Mouse (Mus musculus): Measurements from ENCODE around the gene Gnl2. TPM values are rescaled to one million over a fixed set of nuclear protein-coding genes. Genes with fewer than 3 reads are reported as not detected.

Gene Gnl2
- polyA plus RNA-seq (2014; fragmentation: Illumina TruSeq; extraction: RNeasy Lipid Tissue Mini Kit (QIAGEN cat#74804); ENCODE audit: low read depth, low replicate concordance): 60.3 TPM

GRCm38 (mm10) chr4:125015806-125016635 is at the start of gene Gnl2:
Gene Gnl2, plus strand, starts transcription at chr4:125016585.

GRCm38 (mm10) chr4:124985671-124986602 is 30.4 kb upstream of the Gnl2 start, which contains the start of gene Rspo1:
Gene Rspo1, plus strand, starts transcription at chr4:124986430.

GRCm38 (mm10) chr4:125065517-125066307 is 49.3 kb downstream of the Gnl2 start, which contains the start of gene Dnali1:
Gene Dnali1, minus strand, starts transcription at chr4:125065703.

GRCm38 (mm10) chr4:125066490-125067370 is 50.3 kb downstream of the Gnl2 start, which contains the start of gene Snip1:
Gene Snip1, plus strand, starts transcription at chr4:125066672.

GRCm38 (mm10) chr4:125084403-125085345 is 68.3 kb downstream of the Gnl2 start, which contains the start of gene Meaf6:
Gene Meaf6, plus strand, starts transcription at chr4:125085134.

Other genes starting within 250 kb of the Gnl2 start
- 11.6 TPM for gene Mtf1, start 214.5 kb upstream of the Gnl2 start, polyA plus RNA-seq (2014; fragmentation: Illumina TruSeq; extraction: RNeasy Lipid Tissue Mini Kit (QIAGEN cat#74804); ENCODE audit: low read depth, low replicate concordance)
- gene Yrdc, start 165.9 kb upstream of the Gnl2 start, polyA plus RNA-seq (2014; fragmentation: Illumina TruSeq; extraction: RNeasy Lipid Tissue Mini Kit (QIAGEN cat#74804); ENCODE audit: low read depth, low replicate concordance): 37.0 TPM
- 2.3 TPM for gene 1110065P20Rik, start 165.4 kb upstream of the Gnl2 start, polyA plus RNA-seq (2014; fragmentation: Illumina TruSeq; extraction: RNeasy Lipid Tissue Mini Kit (QIAGEN cat#74804); ENCODE audit: low read depth, low replicate concordance)
- gene Maneal, start 154.4 kb upstream of the Gnl2 start, polyA plus RNA-seq (2014; fragmentation: Illumina TruSeq; extraction: RNeasy Lipid Tissue Mini Kit (QIAGEN cat#74804); ENCODE audit: low read depth, low replicate concordance): 2.3 TPM
- gene Epha10, start 135.7 kb upstream of the Gnl2 start, polyA plus RNA-seq (2014; fragmentation: Illumina TruSeq; extraction: RNeasy Lipid Tissue Mini Kit (QIAGEN cat#74804); ENCODE audit: low read depth, low replicate concordance): 0.12 TPM
- gene 9930104L06Rik, start 79.5 kb upstream of the Gnl2 start, polyA plus RNA-seq (2014; fragmentation: Illumina TruSeq; extraction: RNeasy Lipid Tissue Mini Kit (QIAGEN cat#74804); ENCODE audit: low read depth, low replicate concordance): 7.6 TPM
- 9.7 TPM for gene Cdca8, start 77.3 kb upstream of the Gnl2 start, polyA plus RNA-seq (2014; fragmentation: Illumina TruSeq; extraction: RNeasy Lipid Tissue Mini Kit (QIAGEN cat#74804); ENCODE audit: low read depth, low replicate concordance)
- 1.8 TPM for gene Rspo1, start 30.2 kb upstream of the Gnl2 start, polyA plus RNA-seq (2014; fragmentation: Illumina TruSeq; extraction: RNeasy Lipid Tissue Mini Kit (QIAGEN cat#74804); ENCODE audit: low read depth, low replicate concordance)
- gene Dnali1, start 49.1 kb downstream of the Gnl2 start, polyA plus RNA-seq (2014; fragmentation: Illumina TruSeq; extraction: RNeasy Lipid Tissue Mini Kit (QIAGEN cat#74804); ENCODE audit: low read depth, low replicate concordance): not detected
- 14.4 TPM for gene Snip1, start 50.1 kb downstream of the Gnl2 start, polyA plus RNA-seq (2014; fragmentation: Illumina TruSeq; extraction: RNeasy Lipid Tissue Mini Kit (QIAGEN cat#74804); ENCODE audit: low read depth, low replicate concordance)
- 22.6 TPM for gene Meaf6, start 68.5 kb downstream of the Gnl2 start, polyA plus RNA-seq (2014; fragmentation: Illumina TruSeq; extraction: RNeasy Lipid Tissue Mini Kit (QIAGEN cat#74804); ENCODE audit: low read depth, low replicate concordance)
- gene Zc3h12a, start 111.3 kb downstream of the Gnl2 start, polyA plus RNA-seq (2014; fragmentation: Illumina TruSeq; extraction: RNeasy Lipid Tissue Mini Kit (QIAGEN cat#74804); ENCODE audit: low read depth, low replicate concordance): not detected

Data from adrenal gland, adult 10 weeks (tissue).